Mouse (Mus musculus) hindbrain, embryonic 14.5 days (tissue): ENCODE data around the gene Slc50a1. TPM values are rescaled to one million over a fixed set of nuclear protein-coding genes. Genes with fewer than 3 reads are reported as not detected.

Experiments
- ATAC-seq: fragments of 200-750 bp; cut with Nextera tagmentation; 2 replicates; pipeline ENCODE4 v1.8.0; 2017; ENCODE audit warnings: moderate number of reproducible peaks, mild to moderate bottlenecking, moderate TSS enrichment, moderate library complexity; ENCODE audit not compliant: low FRiP score
- DNase-seq: peaks from one replicate; pipeline ENCODE4 v3.0.0-alpha.2; 2015; ENCODE audit warnings: low spot score
- H3K27ac ChIP-seq: fragments of 300-500 bp; sonication (generic); 2 replicates; pipeline ENCODE4 v1.5.1; 2014; ENCODE audit warnings: mild to moderate bottlenecking, moderate library complexity
- H3K27me3 ChIP-seq: fragments of 300-500 bp; sonication (generic); 2 replicates; pipeline ENCODE4 v1.6.1; 2014; ENCODE audit warnings: mild to moderate bottlenecking, low read length, mixed read lengths; ENCODE audit not compliant: control insufficient read depth, insufficient read depth
- H3K36me3 ChIP-seq: fragments of 300-500 bp; sonication (generic); replicated peaks from 2 replicates; pipeline ENCODE4 v1.6.1; 2014; ENCODE audit not compliant: control insufficient read depth, insufficient read depth
- H3K4me1 ChIP-seq: fragments of 300-500 bp; sonication (generic); replicated peaks from 2 replicates; pipeline ENCODE4 v1.6.1; 2014; ENCODE audit warnings: antibody characterized with exemption, low read length, mixed read lengths; ENCODE audit not compliant: control insufficient read depth, insufficient read depth
- H3K4me2 ChIP-seq: fragments of 300-500 bp; sonication (generic); replicated peaks from 2 replicates; pipeline ENCODE4 v1.6.1; 2014; ENCODE audit warnings: mild to moderate bottlenecking, moderate library complexity
- H3K4me3 ChIP-seq: fragments of 300-500 bp; sonication (generic); replicated peaks from 2 replicates; pipeline ENCODE4 v1.5.1; 2014; ENCODE audit warnings: mild to moderate bottlenecking, low read length
- H3K9ac ChIP-seq: fragments of 300-500 bp; sonication (generic); 2 replicates; pipeline ENCODE4 v1.6.1; 2014
- H3K9me3 ChIP-seq: fragments of 300-500 bp; sonication (generic); 2 replicates; pipeline ENCODE4 v1.6.1; 2016; ENCODE audit warnings: low read length; ENCODE audit not compliant: control insufficient read depth
- WGBS: fragments of 180-500 bp; shearing (Covaris S2); extraction: QIAGEN DNeasy Blood & Tissue Kit; methylation state at CpG from one replicate; pipeline ENCODE4 v1.1.7; 2014; 5-methylcytosine and 5-hydroxymethylcytosine counted together
- polyA plus RNA-seq: library from polyadenylated mRNA; unstranded; fragments of >200 nt; fragmentation: Nextera tagmentation; extraction: Ambion mirVana; gene quantifications from 2 replicates; pipeline ENCODE4 v1.2.1, GENCODE M21; 2014

Gene Slc50a1
- polyA plus RNA-seq, result 36.0 and 38.8 TPM in 2 replicates

GRCm38 (mm10) chr3:89270051-89270755 is at the start of gene Slc50a1:
Gene Slc50a1 (minus strand): TSS chr3:89270570.
- H3K27ac ChIP-seq, result peak within 1 kb of the TSS; percentile 81
- peaks cover 24% of the 10 kb centered on the region for H3K4me1 ChIP-seq
- no peaks in the 10 kb centered on the region for H3K27me3 ChIP-seq
- WGBS, result 3% methylated on average over 39 of the region's 39 CpGs
- DNase-seq (peak; percentile 74), ATAC-seq (peak; percentile 24; the same call in 1 of the 2 replicates)
- peak within 1 kb of the TSS; percentile 54 for H3K4me3 ChIP-seq
- H3K4me2 ChIP-seq, result peak within 1 kb of the TSS; percentile 89
- H3K9ac ChIP-seq, result peak within 1 kb of the TSS; percentile 79
- no peaks in the 10 kb centered on the region for H3K9me3 ChIP-seq
- no peaks in the 10 kb centered on the region for H3K36me3 ChIP-seq

GRCm38 (mm10) chr3:89319591-89320350 is 49.4 kb upstream of the Slc50a1 start:
- H3K9ac ChIP-seq, result peak overlapping the region; percentile 96
- peaks cover 9% of the 10 kb centered on the region for H3K36me3 ChIP-seq
- no peak for DNase-seq
- H3K4me1 ChIP-seq, result peaks cover 32% of the 10 kb centered on the region
- peak overlapping the region; percentile 51 for H3K4me3 ChIP-seq
- 3% methylated on average over 57 of the region's 58 CpGs for WGBS
- H3K27ac ChIP-seq, result peak overlapping the region; percentile 95
- H3K4me2 ChIP-seq, result peak overlapping the region; percentile 78
- peaks cover 12% of the 10 kb centered on the region; the same call in 1 of the 2 replicates for H3K27me3 ChIP-seq
- no peak for ATAC-seq
- no peaks in the 10 kb centered on the region for H3K9me3 ChIP-seq

GRCm38 (mm10) chr3:89318971-89319590 is 48.7 kb upstream of the Slc50a1 start:
- H3K9me3 ChIP-seq, result no peaks in the 10 kb centered on the region
- H3K27ac ChIP-seq, result peak overlapping the region; percentile 95
- H3K36me3 ChIP-seq, result peaks cover 16% of the 10 kb centered on the region
- ATAC-seq, result no peak
- peak overlapping the region; percentile 51 for H3K4me3 ChIP-seq
- WGBS, result 6% methylated on average over 21 of the region's 21 CpGs
- H3K4me2 ChIP-seq, result peak overlapping the region; percentile 78
- peaks cover 12% of the 10 kb centered on the region; the same call in 1 of the 2 replicates for H3K27me3 ChIP-seq
- peak overlapping the region; percentile 96; the same call in 1 of the 2 replicates for H3K9ac ChIP-seq
- DNase-seq, result no peak
- H3K4me1 ChIP-seq, result peaks cover 32% of the 10 kb centered on the region

DNA sequence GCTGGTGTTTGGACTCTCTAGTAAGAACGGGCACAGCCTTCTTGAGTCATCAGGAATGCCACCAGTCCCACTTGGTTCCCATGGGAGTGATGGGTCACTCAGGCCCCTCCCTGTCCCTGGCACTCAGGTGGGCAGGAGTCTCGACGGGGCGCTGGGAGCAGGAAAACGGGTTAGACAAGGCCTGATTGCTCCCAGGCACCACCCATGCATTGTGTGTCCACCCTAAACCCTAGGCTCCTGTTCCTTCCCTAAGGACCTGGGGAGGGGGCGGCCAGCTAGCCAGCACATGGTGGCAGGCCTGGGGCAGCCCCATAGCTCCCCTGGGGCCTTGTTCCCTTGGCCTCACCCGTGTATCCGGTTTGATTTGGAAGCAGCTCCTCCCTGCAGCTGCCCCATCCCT is 47.9 kb upstream of the Slc50a1 start:
- H3K4me3 ChIP-seq, result no peak overlapping the region
- H3K9me3 ChIP-seq, result no peaks in the 10 kb centered on the region
- no peak overlapping the region for H3K9ac ChIP-seq
- no peak for ATAC-seq
- H3K4me1 ChIP-seq, result peaks cover 32% of the 10 kb centered on the region
- H3K36me3 ChIP-seq, result peaks cover 22% of the 10 kb centered on the region
- DNase-seq, result no peak
- no peak overlapping the region for H3K27ac ChIP-seq
- WGBS, result 70% methylated on average over 8 of the region's 8 CpGs
- peaks cover 12% of the 10 kb centered on the region; the same call in 1 of the 2 replicates for H3K27me3 ChIP-seq
- no peak overlapping the region for H3K4me2 ChIP-seq

GRCm38 (mm10) chr3:89317246-89317645 is 46.9 kb upstream of the Slc50a1 start:
- 58% methylated on average over 6 of the region's 6 CpGs for WGBS

GRCm38 (mm10) chr3:89316833-89317232 is 46.5 kb upstream of the Slc50a1 start:
- Histone ChIP-seq H3K4me1 (peaks cover 32% of the 10 kb centered on the region), H3K9ac (0 out of 2 replicates have a peak overlapping the region, but pooled peaks have one; percentile 28), H3K9me3 (no peaks in the 10 kb centered on the region), H3K4me3 (no peak overlapping the region), H3K36me3 (peaks cover 30% of the 10 kb centered on the region), H3K27me3 (peaks cover 12% of the 10 kb centered on the region; the same call in 1 of the 2 replicates), H3K4me2 (peak overlapping the region; percentile 38), H3K27ac (no peak overlapping the region)
- DNase-seq (peak; percentile 90), ATAC-seq (peak; percentile 26; the same call in 1 of the 2 replicates)
- 0% methylated on average over 4 of the region's 4 CpGs for WGBS

More at GRCm38 (mm10) chr3:89317246-89317645, 46.9 kb upstream of the Slc50a1 start:
- no peak overlapping the region for H3K4me3 ChIP-seq
- H3K9ac ChIP-seq, result 0 out of 2 replicates have a peak overlapping the region, but pooled peaks have one; percentile 28
- H3K4me1 ChIP-seq, result peaks cover 32% of the 10 kb centered on the region
- no peak for DNase-seq
- H3K27me3 ChIP-seq, result peaks cover 12% of the 10 kb centered on the region; the same call in 1 of the 2 replicates
- H3K36me3 ChIP-seq, result peaks cover 30% of the 10 kb centered on the region
- H3K4me2 ChIP-seq, result peak overlapping the region; percentile 35
- ATAC-seq, result no peak
- H3K9me3 ChIP-seq, result no peaks in the 10 kb centered on the region
- no peak overlapping the region for H3K27ac ChIP-seq

DNA sequence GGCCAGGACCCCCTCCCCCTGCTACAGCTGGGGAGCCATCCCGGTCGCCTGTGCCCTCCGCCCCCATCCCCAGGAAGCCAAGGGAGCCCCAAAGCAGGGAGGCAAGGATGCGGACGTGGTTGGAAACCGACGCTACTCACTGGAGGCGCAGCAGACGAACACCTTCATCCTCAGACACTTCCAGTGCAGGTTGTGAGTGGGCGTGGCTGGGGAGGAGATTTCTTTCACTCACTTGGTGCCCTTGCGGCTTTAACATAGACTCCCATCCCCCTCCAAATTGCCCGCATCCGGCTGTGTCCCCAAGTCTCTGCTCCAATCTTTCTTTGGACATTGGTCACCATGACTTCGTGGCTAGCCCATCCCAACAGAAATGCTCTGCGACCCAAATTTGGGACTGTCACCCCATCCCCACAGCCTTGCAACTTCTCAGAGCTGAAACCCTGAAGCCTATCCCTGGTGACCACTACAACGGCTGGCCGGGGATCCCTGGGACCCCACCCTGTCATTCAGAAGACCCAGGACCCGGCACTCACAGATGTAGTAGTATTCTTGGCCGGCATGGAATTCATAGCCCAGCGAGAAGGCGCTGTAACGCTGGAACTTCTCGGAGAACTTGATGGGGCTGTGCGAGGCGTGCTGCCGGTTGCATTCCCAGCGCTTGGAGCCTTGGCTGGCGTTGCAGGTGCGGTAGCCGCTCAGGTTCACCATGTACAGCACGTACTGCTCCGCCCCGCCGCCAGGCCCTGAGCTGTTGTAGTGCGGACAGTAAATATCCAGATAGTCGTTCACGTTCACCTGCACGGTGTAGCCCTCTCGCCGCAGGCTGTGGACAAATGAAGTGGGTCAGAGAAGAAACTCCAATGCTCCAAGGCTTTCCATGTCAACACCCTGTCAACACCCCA is 45.8 kb upstream of the Slc50a1 start:
- ATAC-seq, result no peak
- peaks cover 32% of the 10 kb centered on the region; the same call in 1 of the 2 replicates for H3K4me1 ChIP-seq

GRCm38 (mm10) chr3:89315195-89315929 is 45.0 kb upstream of the Slc50a1 start:
- Histone ChIP-seq H3K27me3 (peaks cover 12% of the 10 kb centered on the region; the same call in 1 of the 2 replicates), H3K9ac (0 out of 2 replicates have a peak overlapping the region, but pooled peaks have one; percentile 0), H3K9me3 (no peaks in the 10 kb centered on the region), H3K4me2 (peak overlapping the region; percentile 38), H3K27ac (no peak overlapping the region), H3K4me3 (peak overlapping the region; percentile 8), H3K36me3 (peaks cover 30% of the 10 kb centered on the region), H3K4me1 (peaks cover 29% of the 10 kb centered on the region; the same call in 1 of the 2 replicates)
- peak; percentile 77 for DNase-seq
- no peak for ATAC-seq
- WGBS, result 6% methylated on average over 21 of the region's 26 CpGs

More for the DNA sequence above, 45.8 kb upstream of the Slc50a1 start:
- no peaks in the 10 kb centered on the region for H3K9me3 ChIP-seq
- WGBS, result 8% methylated on average over 38 of the region's 40 CpGs
- H3K4me3 ChIP-seq, result peak overlapping the region; percentile 8; the same call in 1 of the 2 replicates
- H3K27me3 ChIP-seq, result peaks cover 12% of the 10 kb centered on the region; the same call in 1 of the 2 replicates
- no peak overlapping the region for H3K27ac ChIP-seq
- no peak overlapping the region for H3K9ac ChIP-seq
- DNase-seq, result no peak
- H3K4me2 ChIP-seq, result peak overlapping the region; percentile 38
- H3K36me3 ChIP-seq, result peaks cover 30% of the 10 kb centered on the region
